Mouse (Mus musculus): ENCODE measurements at regions not wholly inside any gene's neighbourhood (a gene's known extent, or its start where the extent isn't known, plus 50 kb on each side); places are given as distances from the start of the nearest gene placed in this dataset.

DNA sequence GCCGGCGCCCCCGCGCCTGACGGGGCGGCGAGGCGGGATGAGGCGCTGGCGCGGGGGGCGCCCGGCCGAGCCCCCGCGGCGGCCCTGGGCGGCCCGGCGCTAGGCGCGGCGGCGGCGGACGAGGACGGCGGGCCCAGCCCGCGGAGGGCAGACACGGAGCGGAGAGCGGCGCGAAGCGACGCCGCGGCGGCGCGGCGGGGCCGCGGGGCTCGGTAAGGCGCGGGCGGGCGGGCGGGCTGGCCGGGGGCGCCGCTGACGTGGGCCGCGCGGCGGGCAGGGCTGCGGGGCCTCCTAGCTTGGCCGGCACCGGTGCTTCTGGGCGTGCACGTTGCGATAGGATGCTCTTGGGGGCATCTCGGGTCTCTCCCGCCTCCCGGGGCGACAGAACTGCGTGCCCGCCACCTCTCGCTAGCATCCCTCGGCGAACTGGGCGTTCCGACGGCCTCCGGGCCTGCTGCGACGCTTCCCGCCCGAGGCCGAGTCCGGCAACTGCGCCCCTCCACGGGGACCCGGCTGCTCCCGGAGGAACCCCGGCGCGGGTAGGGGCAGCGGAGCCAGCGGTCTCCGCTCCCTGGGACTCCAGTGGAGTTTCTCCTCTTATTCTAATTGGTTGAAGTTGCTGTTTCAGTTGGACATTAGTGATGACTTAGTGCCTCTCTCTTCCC lies 83.3 kb upstream of the Arhgap32 start:
- Histone ChIP-seq H3K36me3 (ENCODE audit: control insufficient read depth, insufficient read depth) (no peaks in the 10 kb centered on the region), H3K9me3 (ENCODE audit: control insufficient read depth, low read length) (no peaks in the 10 kb centered on the region), H3K4me3 (replicated peaks; ENCODE audit: low read length) (peak overlapping the region; percentile 87), H3K27me3 (replicated peaks; ENCODE audit: control insufficient read depth, insufficient read depth, low read length) (no peaks in the 10 kb centered on the region), H3K27ac (ENCODE audit: low read length) (peak overlapping the region; percentile 88), H3K4me1 (replicated peaks; ENCODE audit: control insufficient read depth, insufficient read depth, low read length) (peaks cover 18% of the 10 kb centered on the region), H3K4me2 (ENCODE audit: low read length) (peak overlapping the region; percentile 87), H3K9ac (replicated peaks; ENCODE audit: low read depth, low read length) (peak overlapping the region; percentile 94)
- 0% methylated on average over 64 of the region's 94 CpGs for WGBS
- ATAC-seq: peak; percentile 57

DNA sequence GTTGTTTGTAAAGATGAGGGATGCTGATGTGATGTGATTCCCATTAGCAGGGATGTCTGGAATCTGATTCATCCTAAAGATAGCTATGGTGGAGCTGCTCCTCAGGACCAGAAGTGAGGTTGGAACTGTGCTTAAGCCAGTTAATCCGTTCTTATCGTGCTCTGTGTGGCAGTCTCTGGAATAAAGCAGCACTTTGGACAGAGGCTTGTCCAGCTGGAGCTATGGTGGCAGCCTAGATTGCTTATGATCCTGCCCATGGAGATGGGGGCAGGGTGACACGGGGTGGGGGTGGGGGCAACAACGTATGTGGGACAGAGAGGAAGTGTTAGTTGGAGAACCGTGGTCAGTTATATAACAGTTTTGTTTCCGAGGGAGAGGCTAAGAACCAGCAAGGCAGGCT lies 82.0 kb upstream of the Arhgap32 start:
- peak overlapping the region; percentile 87 for H3K4me3 ChIP-seq (replicated peaks; ENCODE audit: low read length)
- peak overlapping the region; percentile 79 for H3K4me2 ChIP-seq (ENCODE audit: low read length)
- H3K36me3 ChIP-seq (ENCODE audit: control insufficient read depth, insufficient read depth): no peaks in the 10 kb centered on the region
- no peak for ATAC-seq
- H3K9ac ChIP-seq (replicated peaks; ENCODE audit: low read depth, low read length): peak overlapping the region; percentile 94; the same call in 1 of the 2 replicates
- no peaks in the 10 kb centered on the region for H3K27me3 ChIP-seq (replicated peaks; ENCODE audit: control insufficient read depth, insufficient read depth, low read length)
- H3K9me3 ChIP-seq (ENCODE audit: control insufficient read depth, low read length): no peaks in the 10 kb centered on the region
- no peak overlapping the region for H3K27ac ChIP-seq (ENCODE audit: low read length)
- H3K4me1 ChIP-seq (replicated peaks; ENCODE audit: control insufficient read depth, insufficient read depth, low read length): peaks cover 24% of the 10 kb centered on the region
- WGBS: 17% methylated on average over 6 of the region's 6 CpGs

DNA sequence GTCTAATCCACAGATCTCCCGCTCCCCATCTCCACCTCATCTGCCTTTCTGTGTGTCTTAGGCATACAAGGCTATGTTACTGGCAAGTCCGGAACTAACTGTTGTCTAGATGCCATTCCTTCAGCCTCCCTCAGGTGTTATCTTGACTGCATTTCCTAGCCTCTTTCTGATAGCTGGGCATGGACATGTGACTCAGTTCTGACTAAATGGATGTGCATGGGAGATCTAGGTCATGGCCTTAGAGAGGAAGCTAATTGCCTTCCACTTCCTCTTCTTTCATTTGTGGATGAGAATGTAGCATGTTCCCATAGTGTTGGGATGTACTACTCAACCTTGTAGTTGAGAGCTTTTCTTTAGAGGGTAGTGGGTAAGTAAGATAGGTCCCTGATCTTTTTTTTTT lies 75.9 kb upstream of the Arhgap32 start:
- ATAC-seq: no peak
- Histone ChIP-seq H3K4me1 (replicated peaks; ENCODE audit: control insufficient read depth, insufficient read depth, low read length) (peaks cover 5% of the 10 kb centered on the region), H3K27me3 (replicated peaks; ENCODE audit: control insufficient read depth, insufficient read depth, low read length) (no peaks in the 10 kb centered on the region), H3K9ac (replicated peaks; ENCODE audit: low read depth, low read length) (no peak overlapping the region), H3K4me2 (ENCODE audit: low read length) (no peak overlapping the region), H3K9me3 (ENCODE audit: control insufficient read depth, low read length) (no peaks in the 10 kb centered on the region), H3K36me3 (ENCODE audit: control insufficient read depth, insufficient read depth) (no peaks in the 10 kb centered on the region), H3K27ac (ENCODE audit: low read length) (no peak overlapping the region), H3K4me3 (replicated peaks; ENCODE audit: low read length) (no peak overlapping the region)
- 98% methylated on average over 2 of the region's 2 CpGs for WGBS

DNA sequence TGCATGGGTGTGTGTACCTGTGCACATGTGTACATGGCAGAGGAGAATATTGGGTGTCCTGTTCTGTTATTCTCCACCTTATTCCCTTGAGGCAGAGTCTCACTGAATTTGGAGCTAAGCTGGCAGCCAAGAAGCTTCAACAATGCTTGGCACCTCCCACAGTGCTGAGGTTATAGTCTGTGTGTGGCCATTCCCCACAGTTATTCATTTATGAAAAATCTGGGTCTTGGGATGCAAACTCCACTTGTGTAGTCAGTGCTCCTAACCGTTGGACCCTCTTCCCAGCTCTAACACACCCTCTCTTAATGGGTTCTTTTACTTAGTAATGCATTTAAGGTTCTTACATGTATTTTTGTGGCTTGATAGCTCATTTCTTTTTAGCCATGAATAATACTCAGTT lies 72.6 kb upstream of the Arhgap32 start:
- 96% methylated on average over 1 of the region's 1 CpGs for WGBS

DNA sequence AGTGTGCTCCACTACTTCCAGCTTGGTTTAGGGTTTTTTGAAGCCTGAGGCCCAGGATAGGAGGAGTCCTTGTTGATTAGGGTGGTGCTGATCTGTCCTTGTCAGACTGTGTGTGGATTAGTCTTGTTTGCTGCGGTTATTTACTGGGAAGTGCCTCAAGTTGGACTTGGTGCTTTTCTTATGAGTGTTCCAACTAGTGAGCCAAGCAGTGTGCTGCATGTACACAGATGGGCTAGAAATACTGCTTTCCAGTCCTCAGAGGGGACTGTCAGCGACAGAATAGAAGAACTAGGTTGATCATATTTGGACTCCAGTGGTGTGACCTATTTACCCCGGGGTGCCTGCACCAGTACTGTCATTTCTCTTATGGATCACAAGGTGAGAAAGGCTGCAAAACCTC lies 69.1 kb upstream of the Arhgap32 start:
- WGBS: 90% methylated on average over 3 of the region's 3 CpGs
- Histone ChIP-seq H3K9me3 (ENCODE audit: control insufficient read depth, low read length) (no peaks in the 10 kb centered on the region), H3K27me3 (replicated peaks; ENCODE audit: control insufficient read depth, insufficient read depth, low read length) (no peaks in the 10 kb centered on the region), H3K4me2 (ENCODE audit: low read length) (no peak overlapping the region), H3K36me3 (ENCODE audit: control insufficient read depth, insufficient read depth) (no peaks in the 10 kb centered on the region), H3K4me3 (replicated peaks; ENCODE audit: low read length) (no peak overlapping the region), H3K27ac (ENCODE audit: low read length) (no peak overlapping the region), H3K9ac (replicated peaks; ENCODE audit: low read depth, low read length) (no peak overlapping the region), H3K4me1 (replicated peaks; ENCODE audit: control insufficient read depth, insufficient read depth, low read length) (no peaks in the 10 kb centered on the region)
- ATAC-seq: no peak

More for the DNA sequence above, 72.6 kb upstream of the Arhgap32 start:
- peaks cover 5% of the 10 kb centered on the region for H3K4me1 ChIP-seq (replicated peaks; ENCODE audit: control insufficient read depth, insufficient read depth, low read length)
- H3K27me3 ChIP-seq (replicated peaks; ENCODE audit: control insufficient read depth, insufficient read depth, low read length): no peaks in the 10 kb centered on the region
- no peak overlapping the region for H3K9ac ChIP-seq (replicated peaks; ENCODE audit: low read depth, low read length)
- no peak overlapping the region for H3K4me3 ChIP-seq (replicated peaks; ENCODE audit: low read length)
- no peak overlapping the region for H3K27ac ChIP-seq (ENCODE audit: low read length)
- ATAC-seq: no peak
- H3K9me3 ChIP-seq (ENCODE audit: control insufficient read depth, low read length): no peaks in the 10 kb centered on the region
- no peaks in the 10 kb centered on the region for H3K36me3 ChIP-seq (ENCODE audit: control insufficient read depth, insufficient read depth)
- no peak overlapping the region for H3K4me2 ChIP-seq (ENCODE audit: low read length)

DNA sequence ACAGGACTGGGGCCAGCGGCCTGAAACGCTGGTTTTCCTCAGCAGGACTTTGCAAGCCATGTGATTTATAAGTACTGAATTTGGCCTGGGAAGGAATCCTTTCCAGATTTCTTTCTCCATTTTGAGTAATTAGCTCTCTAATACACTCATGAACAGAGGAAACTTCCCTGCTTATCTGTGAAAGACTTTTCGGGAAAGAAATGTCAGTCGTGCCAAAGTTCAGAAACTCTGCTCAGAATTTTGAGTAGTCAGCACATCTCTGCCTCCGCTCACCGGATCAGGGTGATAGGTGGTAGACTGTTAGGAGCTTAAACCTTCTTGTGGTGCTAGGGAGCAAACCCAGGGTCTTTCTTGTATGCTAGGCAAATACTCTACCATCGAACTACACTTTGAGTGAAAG lies 67.0 kb upstream of the Arhgap32 start:
- WGBS: 81% methylated on average over 7 of the region's 7 CpGs
- Histone ChIP-seq H3K4me1 (replicated peaks; ENCODE audit: control insufficient read depth, insufficient read depth, low read length) (no peaks in the 10 kb centered on the region), H3K9me3 (ENCODE audit: control insufficient read depth, low read length) (no peaks in the 10 kb centered on the region), H3K4me3 (replicated peaks; ENCODE audit: low read length) (no peak overlapping the region), H3K27me3 (replicated peaks; ENCODE audit: control insufficient read depth, insufficient read depth, low read length) (no peaks in the 10 kb centered on the region), H3K9ac (replicated peaks; ENCODE audit: low read depth, low read length) (no peak overlapping the region), H3K36me3 (ENCODE audit: control insufficient read depth, insufficient read depth) (no peaks in the 10 kb centered on the region), H3K27ac (ENCODE audit: low read length) (no peak overlapping the region), H3K4me2 (ENCODE audit: low read length) (no peak overlapping the region)
- ATAC-seq: no peak

DNA sequence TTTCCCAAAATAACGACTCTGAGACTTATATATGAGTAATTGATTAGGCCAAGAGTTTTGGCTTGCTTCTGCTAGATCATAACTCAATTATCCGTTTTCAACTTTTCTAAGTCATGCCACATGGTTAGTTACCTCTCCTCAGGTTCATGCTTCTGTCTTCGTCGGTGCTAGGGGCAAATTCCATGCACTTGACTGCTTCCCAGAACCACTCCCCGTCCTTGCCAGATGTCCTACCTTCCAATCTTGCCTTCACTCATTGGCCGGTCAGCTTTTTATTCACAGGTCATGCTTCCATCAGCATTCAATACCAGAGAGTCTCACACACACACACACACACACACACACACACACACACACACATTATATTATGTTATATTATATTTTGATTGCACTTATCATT lies 66.4 kb upstream of the Arhgap32 start:
- H3K36me3 ChIP-seq (ENCODE audit: control insufficient read depth, insufficient read depth): no peaks in the 10 kb centered on the region
- no peak overlapping the region for H3K9ac ChIP-seq (replicated peaks; ENCODE audit: low read depth, low read length)
- 89% methylated on average over 6 of the region's 6 CpGs for WGBS
- no peak overlapping the region for H3K4me2 ChIP-seq (ENCODE audit: low read length)
- H3K27me3 ChIP-seq (replicated peaks; ENCODE audit: control insufficient read depth, insufficient read depth, low read length): no peaks in the 10 kb centered on the region
- H3K9me3 ChIP-seq (ENCODE audit: control insufficient read depth, low read length): no peaks in the 10 kb centered on the region
- no peak overlapping the region for H3K4me3 ChIP-seq (replicated peaks; ENCODE audit: low read length)
- no peak for ATAC-seq
- H3K27ac ChIP-seq (ENCODE audit: low read length): no peak overlapping the region
- peaks cover 2% of the 10 kb centered on the region; the same call in 1 of the 2 replicates for H3K4me1 ChIP-seq (replicated peaks; ENCODE audit: control insufficient read depth, insufficient read depth, low read length)

DNA sequence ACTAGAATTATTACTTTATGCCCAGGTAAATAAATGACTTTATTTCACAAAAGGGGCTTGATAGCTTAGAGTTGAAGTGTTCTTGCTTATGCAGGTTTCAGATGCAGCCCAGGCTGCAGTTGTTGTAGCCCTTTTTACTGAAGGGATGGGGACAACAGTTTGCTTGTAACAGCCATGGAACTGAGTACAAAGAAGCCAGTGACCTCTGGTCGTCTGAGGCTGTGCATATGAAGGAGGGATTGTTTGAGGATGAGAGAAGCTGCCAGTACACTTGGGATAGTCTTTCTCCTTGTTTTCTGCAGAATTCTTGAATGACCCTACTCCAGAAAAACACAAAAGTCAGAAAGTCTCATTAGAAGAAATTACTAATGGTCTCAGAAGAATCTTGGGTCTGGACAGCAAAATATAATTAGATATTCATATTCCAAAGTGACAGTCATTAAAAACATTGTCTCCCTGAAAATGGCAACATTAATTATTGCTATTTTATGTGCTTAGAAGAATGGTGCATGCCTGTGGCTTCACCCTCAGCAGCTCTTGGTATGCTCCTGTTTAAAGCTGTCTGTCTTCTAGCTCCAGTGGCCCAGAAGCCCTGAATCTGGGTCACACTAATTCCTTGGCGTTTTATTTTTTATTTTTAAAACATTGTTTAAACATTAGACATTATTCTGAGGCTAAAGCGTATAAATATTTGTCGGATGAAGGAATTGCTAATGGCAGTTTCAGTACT lies 61.9 kb upstream of the Arhgap32 start:
- Histone ChIP-seq H3K9ac (replicated peaks; ENCODE audit: low read depth, low read length) (no peak overlapping the region), H3K27ac (ENCODE audit: low read length) (no peak overlapping the region)

DNA sequence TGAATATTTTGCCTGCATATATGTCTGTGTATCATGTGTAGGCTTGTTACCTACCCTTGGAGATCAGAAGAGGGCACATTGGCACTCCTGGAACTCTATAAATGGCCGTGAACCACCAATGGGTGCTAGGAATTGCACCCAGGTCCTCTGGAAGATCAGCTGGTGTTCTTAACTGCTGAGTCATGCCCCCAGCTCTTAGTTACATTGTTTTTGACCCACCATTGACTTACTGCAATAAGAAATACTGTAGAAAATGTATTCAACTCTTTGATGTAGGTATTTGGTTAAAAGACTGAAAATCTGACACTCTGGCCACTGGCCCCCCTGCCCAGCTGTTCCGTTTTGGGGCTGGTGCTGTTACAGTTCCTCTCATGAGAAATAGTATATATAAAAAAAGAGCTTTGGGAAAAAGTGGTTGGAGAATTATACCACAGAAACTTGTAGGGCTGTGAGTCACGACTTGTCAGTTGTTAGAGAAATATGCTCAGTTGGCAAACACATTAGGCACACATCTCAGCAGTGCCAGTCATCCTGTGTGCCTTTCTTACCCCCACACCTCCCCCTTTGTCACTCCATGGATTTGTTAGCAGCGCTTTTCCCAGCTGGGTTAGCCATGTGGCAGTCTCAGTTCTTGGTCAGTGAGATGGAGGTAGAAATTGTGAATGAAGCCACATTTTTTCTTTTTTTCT lies 58.4 kb upstream of the Arhgap32 start:
- 70% methylated on average over 4 of the region's 4 CpGs for WGBS
- H3K36me3 ChIP-seq (ENCODE audit: control insufficient read depth, insufficient read depth): no peaks in the 10 kb centered on the region
- H3K4me1 ChIP-seq (replicated peaks; ENCODE audit: control insufficient read depth, insufficient read depth, low read length): peaks cover 11% of the 10 kb centered on the region
- no peaks in the 10 kb centered on the region for H3K27me3 ChIP-seq (replicated peaks; ENCODE audit: control insufficient read depth, insufficient read depth, low read length)
- H3K27ac ChIP-seq (ENCODE audit: low read length): no peak overlapping the region
- H3K4me3 ChIP-seq (replicated peaks; ENCODE audit: low read length): no peak overlapping the region
- H3K9me3 ChIP-seq (ENCODE audit: control insufficient read depth, low read length): no peaks in the 10 kb centered on the region
- no peak overlapping the region for H3K9ac ChIP-seq (replicated peaks; ENCODE audit: low read depth, low read length)
- peak; percentile 69 for ATAC-seq
- no peak overlapping the region for H3K4me2 ChIP-seq (ENCODE audit: low read length)

More for the DNA sequence above, 61.9 kb upstream of the Arhgap32 start:
- Histone ChIP-seq H3K27me3 (replicated peaks; ENCODE audit: control insufficient read depth, insufficient read depth, low read length) (no peaks in the 10 kb centered on the region), H3K36me3 (ENCODE audit: control insufficient read depth, insufficient read depth) (no peaks in the 10 kb centered on the region), H3K4me2 (ENCODE audit: low read length) (no peak overlapping the region), H3K4me1 (replicated peaks; ENCODE audit: control insufficient read depth, insufficient read depth, low read length) (peaks cover 11% of the 10 kb centered on the region), H3K4me3 (replicated peaks; ENCODE audit: low read length) (no peak overlapping the region), H3K9me3 (ENCODE audit: control insufficient read depth, low read length) (no peaks in the 10 kb centered on the region)
- no peak for ATAC-seq
- WGBS: 66% methylated on average over 4 of the region's 4 CpGs
